Mouse (Mus musculus) stomach, postnatal 0 days (tissue): ENCODE measurements around the gene Stx6.

Experiments used
- CTCF ChIP-seq: IDR thresholded peaks from 2 replicates; pipeline ENCODE4 v1.5.1; 2016; ENCODE audit warnings: antibody characterized with exemption, low read depth, mild to moderate bottlenecking, moderate library complexity
- EP300 ChIP-seq: optimal IDR thresholded peaks from 2 replicates; pipeline ENCODE3; 2016; ENCODE audit warnings: antibody characterized with exemption

GRCm38 (mm10) chr1:155232385-155232784 is 73.9 kb downstream of the Stx6 start:
- TF ChIP-seq CTCF: no peak
- no peak for TF ChIP-seq EP300
